Mouse (Mus musculus): ENCODE data around the gene Gm10563.
"Not testable (repeated sequence)": the region's sequence is repeated elsewhere in the genome, so short reads cannot be mapped to it uniquely, and the experiment has no call there.

Gm10563 gene

DNA sequence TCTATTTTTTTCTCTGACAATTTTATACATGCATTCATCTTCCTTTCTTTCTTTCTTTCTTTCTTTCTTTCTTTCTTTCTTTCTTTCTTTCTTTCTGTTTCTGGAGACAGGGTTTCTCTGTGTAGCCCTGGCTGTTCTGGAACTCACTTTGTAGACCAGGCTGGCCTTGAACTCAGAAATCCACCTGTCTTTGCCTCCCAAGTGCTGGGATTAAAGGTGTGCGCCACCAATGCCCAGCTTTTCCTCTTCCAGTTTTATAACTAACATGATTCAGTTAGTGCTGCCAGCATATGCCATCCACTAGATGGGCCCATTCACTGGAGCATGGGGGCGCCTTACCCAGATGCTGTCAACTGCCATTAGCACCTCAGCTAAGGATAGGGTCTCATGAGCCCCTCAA, at the start of gene Gm10563:
Gm10563 (minus strand) TSS at position 101 of the 400 bp plus-strand sequence.
- not testable (repeated sequence) for DNase-seq

DNA sequence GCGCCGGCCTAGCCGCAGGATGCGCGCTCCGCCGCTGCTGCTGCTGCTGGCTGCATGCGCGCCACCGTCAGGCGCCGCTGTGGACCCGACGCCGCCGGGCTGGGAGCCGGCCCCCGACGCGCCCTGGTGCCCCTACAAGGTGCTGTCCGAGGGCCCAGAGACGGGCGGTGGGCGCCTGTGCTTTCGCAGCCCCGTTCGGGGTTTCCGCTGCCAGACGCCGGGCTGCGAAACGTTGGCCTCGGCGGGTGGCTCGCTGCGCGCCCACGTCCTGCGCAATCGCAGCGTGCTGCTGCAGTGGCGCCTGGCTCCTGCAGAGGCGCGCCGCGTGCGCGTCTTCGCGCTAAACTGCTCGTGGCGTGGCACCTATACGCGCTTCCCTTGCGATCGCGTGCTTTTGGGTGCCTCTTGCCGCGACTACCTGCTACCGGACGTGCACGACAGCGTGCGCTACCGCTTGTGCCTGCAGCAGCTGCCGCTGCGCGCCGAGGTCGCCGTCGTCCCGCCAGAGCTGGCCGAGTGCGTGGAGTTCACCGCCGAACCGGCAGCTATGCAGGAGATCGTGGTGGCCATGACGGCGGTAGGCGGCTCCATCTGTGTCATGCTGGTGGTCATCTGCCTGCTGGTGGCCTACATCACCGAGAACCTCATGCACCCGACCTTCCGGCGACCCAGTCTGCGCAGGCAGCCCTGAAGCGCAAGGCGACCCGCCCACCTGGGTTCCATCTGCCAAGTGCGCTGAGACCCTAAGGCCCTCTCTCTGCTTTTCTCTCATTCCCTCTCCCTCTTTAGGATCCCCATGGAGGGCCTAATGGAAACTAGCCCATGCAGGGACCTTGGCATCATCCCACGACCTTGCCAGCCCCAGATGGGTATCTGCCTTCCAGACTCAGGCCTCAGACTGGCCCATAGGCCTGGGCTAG, 49.5 kb upstream of the Gm10563 start:
- peak; percentile 85 for DNase-seq

DNA sequence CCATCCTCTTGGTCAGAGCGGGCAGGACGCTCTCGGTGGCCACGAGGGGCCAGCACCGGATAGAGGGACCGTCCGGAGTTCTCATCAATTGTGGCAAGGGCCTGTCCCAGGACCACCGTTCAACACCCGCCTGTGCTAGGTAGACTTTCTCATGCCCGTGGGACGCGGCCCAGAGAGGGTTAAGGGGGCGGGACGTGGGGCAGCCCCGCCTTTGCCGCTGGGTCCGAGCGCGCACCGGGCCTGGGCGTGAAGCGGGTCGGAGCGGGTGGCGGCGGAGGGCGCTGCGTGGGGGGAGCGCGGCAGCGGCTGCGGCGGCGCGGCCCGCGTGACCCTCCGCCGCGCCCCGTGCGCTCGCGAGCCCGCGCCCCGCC, 48.9 kb upstream of the Gm10563 start, which contains the start of gene Fndc10:
Fndc10 (plus strand) TSS at position 232 of the 371 bp plus-strand sequence.
- peak; percentile 77 for DNase-seq

DNA sequence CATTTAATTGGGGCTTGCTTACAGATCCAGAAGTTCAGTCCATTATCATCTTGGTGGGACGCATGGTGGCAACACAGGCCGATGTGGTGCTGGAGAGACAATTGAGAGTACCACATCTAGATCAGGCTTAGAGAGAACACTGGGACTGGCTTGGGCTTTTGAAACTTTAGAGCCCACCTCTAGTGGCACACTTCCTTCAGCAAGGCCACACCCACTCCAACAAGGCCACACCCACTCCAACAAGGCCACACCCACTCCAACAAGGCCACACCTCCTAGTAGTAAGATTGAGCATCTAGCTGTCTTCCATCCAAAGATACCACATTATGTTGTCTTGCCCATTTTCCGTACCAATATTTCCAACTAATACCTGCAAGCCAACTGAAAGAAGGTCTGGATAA, 47.2 kb upstream of the Gm10563 start:
- DNase-seq = no peak

DNA sequence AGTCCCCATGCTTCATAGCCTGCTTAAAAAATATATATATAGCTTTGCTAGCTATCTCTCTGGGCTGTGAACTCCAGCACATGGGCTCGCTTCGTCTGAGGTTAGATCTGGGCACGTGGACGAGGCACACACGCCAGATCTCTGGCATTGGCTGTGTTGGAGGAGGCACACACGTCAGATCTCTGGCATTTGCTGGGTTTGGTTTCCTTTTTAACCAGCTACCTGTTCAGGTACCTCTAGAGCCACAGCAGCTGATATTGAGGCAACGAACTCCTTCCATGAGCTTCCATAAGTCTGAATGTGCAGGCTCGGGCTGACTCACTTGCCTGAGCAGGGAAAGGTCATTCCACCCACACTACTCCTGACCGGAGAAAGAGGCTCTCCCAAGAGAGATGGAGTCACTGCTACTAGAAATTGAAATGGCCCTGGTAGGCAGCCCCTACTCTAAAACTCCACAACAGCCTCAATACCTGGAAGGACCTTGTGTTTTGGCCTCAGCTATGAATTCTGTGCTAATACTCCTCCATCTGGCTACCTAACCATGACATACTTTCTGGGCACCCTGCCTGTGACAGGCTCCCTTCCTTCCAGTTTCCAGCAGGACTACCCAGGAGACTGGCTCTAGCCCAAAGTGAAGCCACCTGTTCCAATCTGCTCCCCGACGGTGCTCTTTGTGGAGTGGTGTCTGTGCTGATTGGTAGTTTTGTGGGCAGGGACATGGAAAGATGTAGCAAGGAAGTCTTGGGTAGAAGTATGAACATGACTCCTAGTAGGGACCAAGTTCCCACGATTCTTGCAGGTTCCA, 45.6 kb upstream of the Gm10563 start:
- no peak for DNase-seq

DNA sequence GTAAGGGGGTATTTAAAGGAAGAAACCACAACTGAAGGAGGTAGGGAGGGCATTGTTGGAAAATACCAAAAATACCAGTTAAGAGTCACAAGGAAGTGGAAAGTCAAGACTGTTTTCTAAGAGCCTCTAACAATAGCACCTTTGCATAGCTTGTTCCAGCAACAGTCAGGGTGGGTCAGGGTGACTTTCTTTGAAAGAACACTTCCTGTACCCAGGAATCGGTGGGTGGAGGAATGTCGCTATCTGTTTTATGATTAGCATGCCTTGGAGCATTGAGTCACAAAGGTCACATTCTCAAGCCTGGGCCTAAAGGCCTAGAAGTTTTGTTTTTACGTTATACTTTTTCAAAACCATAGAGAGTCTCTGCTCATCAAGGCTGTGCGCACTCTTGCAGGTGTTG, 42.6 kb upstream of the Gm10563 start:
- DNase-seq = not testable (repeated sequence)

DNA sequence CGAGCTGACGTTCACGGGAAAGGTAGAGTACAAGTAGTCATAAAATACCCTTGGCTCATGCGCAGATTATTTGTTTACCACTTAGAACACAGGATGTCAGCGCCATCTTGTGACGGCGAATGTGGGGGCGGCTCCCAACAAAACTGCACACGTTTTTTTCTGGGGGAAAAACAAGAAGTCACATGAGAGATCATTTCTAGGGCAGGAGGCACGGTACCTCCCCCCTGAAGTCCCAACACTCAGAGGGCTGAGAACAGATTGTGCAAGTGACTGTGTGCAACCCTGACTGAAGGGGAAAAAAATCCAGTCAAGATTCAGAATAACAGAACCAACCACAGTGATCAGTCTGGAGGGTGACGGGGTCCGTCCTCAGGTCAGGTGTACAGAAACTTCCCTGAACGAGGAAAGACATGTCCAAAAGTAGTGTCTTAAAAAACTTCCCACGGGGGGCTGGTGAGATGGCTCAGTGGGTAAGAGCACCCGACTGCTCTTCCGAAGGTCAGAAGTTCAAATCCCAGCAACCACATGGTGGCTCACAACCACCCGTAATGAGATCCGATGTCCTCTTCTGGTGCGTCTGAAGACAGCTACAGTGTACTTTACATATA, 38.6 kb upstream of the Gm10563 start:
- not testable (repeated sequence) for DNase-seq

DNA sequence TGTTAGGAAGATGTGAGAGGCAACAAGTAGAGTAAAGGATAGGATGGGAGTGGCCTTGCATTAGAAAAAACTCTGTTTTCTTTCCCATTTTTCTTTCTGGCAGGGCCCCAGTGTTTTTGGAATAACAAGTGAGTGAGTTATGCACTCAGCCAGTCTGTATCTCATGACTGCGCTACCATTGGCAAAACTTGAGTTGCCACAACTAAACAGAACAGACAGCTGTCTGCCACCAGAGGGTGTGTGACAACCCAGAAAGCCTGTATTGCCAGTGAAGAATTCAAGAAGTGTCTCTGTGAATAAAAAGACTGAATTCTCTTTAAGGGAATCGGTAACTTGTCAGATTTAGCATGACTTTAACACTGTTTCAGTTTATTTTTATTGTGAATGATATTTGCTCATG, 30.8 kb upstream of the Gm10563 start:
- DNase-seq = peak; percentile 29

DNA sequence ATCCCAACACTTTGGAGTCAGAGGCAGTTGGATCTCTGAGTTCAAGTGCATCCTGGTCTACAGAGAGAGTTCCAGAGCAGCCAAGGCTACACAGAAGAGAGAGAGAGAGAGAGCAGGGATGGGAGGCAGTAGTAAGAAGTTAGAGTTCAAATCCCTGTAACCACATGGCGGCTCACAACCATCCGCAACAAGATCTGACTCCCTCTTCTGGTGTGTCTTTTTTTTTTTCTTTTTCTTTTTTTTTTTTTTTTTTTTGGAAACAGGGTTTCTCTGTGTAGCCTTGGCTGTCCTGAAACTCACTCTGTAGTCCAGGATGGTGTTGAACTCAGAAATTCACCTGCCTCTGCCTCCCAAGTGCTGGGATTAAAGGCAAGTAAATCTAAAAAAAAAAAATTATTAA, 26.9 kb upstream of the Gm10563 start:
- no peak for DNase-seq

DNA sequence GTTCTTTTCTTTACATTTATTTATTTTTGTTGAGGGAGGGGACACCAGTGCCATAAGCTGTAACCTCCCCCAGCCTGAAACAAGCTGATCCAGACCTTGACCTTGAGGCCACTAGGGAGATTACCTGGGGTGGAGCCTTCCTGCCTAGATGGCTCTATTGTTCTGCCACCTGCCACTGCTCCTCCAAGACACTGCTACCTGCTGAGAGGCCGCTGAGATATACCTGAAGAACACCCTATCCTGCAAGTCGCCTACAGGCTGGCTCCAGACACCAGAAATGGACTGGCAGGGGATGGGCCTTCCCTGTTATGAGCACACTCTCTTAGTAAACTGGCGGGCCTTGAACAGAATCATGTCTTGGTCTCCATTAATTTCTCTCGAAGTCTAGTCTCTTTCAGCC, 25.0 kb upstream of the Gm10563 start:
- not testable (repeated sequence) for DNase-seq

DNA sequence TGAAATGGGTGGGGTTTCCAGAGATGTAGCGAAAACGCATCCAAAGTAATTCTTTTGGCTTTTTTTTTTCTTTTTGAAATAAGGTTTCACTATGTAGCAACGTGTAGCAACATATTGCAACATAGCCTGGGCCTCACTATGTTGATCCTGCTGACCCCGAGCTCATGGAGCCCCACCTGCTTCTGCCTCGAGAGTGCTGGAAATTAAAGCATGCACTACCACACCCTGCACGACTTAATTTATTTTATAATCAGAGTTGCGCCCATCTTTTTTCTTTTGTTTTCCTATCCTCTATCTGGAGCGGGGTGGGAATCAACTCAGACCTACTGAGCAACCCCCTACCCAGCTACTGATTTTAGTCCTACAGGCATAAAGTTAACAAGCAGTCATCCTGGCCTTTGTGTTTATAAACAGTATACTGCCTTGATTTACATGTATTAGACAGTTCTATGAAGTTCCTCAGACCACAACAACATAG, 24.4 kb upstream of the Gm10563 start:
- no peak for DNase-seq

DNA sequence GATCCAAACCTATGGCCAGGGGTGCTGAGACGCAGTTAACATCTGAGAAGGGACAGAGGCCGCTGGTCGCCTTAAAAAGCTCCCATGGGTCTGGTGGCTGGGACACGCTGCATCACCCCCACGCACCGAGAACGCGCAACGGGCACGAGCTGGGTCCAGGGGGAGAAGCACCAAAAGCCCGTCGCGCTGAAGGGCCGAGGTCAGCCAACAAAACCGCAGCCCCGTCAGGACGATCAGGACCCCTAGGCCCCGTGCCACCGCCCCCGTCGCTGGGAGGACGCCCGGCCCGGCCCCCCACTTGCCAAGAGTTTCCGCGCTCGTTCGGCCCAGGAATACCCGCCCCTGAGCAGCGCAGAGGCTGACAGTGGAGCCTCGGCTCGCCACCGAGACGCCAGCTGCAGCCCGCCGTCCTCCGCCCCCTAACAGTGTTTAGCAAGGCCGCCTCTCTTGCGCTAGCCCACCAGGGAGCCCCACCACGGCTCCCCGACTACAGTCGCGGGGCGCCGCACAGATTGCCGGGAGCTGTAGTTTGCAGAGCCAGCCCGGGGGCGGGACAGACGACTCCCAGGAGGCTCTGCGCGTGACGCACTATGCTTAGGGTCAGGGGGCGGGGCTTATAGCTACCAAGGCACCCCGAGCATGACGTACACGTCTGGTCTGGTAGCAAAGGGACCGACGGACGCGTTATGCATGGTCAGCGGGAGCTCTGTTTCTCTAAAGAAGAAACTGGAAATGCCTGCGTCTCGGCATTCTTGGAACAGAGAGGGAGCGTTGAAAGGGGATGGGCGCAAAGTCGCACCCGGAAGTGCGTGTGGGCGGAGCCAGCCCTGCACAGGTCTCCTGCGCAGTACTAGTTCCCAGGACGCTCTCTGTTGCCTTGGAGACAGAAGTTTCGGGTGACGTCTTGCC, 23.7 kb upstream of the Gm10563 start, which contains the start of gene Mib2:
Mib2 (minus strand) TSS at position 510 of the 909 bp plus-strand sequence.
- peak; percentile 98 for DNase-seq

DNA sequence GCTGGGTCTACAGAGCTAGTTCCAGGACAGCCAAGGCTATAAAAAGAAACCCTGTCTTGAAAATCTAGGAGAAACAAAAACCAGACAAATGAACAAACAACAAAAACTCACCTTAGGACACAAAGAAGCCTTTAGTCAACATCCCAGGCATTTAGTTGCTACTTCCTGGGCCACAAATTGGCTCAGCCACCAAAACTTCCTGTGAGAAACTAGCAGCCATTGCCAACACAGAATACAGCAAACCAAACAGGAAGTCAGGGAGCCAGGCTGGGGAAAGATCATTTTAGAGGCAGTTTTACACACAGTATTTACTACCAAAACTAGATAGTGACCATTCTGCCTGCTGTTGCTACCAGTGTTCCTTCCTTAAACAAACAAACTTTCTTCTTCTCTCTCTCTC, 21.7 kb upstream of the Gm10563 start:
- DNase-seq = no peak

DNA sequence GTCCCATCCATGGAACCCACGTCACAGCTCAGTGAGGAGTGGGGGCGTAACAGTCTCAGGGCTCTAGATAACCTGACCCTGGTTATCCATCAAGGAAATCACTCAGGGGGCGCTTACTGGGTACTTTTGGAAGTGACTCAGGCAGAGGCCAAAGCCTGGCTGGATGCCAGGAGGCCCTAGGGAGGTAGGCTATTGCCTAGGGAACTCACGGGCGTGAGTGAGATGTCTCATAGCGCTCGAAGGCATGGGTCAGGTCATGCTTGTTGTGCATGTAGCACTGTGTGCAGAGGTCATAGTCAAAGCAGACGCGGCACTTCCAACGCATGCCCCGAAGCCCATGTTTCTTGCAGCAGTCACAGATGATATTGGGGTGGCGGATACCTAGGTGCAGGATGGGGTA, 15.4 kb upstream of the Gm10563 start:
- no peak for DNase-seq

DNA sequence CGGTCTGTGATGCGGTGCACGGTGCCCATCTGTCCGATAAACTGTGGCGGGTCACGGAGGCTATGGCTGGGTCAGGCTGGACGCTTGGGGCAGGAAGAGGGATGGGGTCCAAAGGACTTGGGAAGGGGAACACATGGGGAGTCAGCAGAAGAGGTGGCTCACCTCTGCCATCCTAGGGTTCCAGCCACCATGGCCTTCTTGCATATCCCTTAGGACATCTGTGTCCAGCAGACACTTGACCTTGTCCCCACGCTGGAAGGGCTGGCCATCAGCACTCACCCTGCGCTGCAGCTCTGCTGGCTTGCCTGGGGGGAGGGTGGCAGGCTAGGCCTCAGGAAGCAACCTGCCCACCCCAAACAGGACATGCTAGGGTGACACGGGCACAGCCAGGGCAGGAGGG, 13.8 kb upstream of the Gm10563 start:
- no peak for DNase-seq

DNA sequence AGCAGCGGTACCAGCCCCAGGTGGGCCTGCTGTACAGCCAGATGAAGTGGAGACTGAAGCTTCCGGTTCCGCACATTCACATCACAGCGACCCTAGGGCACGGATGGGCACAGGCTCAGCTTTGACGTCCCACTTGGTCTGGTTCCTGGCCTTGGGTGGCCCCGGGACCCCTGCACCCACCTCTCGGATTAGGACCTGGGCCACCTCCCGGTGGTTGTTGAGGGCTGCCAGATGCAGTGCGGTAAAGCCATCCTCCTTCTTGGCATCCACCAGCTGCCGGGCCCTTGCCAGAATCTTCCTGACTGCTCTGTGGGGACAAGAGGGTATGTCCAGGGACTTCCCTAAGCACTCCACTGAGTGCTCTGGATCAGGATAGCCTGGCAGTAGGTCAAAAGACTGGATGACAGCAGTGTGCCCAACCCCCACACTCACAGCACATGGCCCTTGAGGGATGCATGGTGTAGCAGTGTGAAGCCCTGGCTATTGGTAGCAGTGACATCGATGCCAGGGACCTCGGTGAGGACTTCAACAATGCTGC, 11.1 kb upstream of the Gm10563 start:
- DNase-seq = no peak

DNA sequence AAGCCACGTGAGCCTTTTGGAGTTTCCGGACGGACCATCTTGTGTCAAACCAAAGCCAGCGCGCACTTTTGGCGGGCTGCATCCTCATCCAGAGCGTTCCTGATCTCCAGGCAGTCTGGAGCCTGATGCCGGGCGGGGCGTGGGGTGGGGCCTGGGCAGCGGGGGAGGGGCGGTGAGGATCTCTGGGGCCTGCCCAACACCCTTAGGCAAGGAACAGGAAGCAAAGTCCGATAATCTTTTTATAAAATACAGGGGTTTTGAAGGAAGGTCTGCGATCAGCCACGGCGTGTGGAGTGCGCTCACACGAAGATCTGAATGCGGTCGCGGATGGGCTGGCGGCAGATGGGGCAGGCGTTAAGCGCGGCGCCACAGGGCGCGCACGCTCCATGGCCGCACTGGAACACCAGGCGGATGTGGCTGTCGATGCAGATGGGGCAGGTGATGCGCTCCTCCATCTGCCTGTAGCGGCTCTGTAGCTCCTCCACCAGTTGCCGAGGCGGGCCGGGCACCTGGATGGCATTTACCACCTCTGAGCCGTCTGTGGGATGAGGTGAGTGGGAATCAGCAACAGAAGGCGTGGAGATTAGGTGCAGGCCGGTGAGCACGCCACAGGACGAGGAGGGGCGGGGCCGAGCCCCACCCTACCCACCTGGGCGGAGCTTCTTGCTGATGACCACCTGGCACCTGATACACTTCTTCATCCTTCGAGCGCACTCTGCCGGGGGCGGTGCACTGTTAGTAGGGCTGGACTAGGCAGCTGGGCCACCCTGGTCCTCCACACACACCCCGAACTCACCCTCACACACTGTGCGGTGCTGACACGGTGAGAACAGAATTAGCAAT, 9.5 kb upstream of the Gm10563 start:
- DNase-seq = peak; percentile 67

DNA sequence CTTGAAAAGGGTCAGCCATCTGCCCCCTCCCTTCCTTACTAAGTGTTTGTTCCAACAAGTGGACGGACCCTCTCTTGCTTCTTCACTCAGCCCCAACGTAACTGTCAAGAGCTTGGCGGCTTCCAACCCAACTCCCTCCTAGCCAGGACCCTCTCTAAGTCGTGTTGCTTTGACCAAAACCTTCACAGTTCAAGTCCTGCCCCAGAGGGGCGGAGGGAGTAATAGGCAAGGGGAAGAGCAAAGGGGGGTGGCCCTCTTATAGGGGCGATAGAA, 8.9 kb upstream of the Gm10563 start:
- DNase-seq = no peak

DNA sequence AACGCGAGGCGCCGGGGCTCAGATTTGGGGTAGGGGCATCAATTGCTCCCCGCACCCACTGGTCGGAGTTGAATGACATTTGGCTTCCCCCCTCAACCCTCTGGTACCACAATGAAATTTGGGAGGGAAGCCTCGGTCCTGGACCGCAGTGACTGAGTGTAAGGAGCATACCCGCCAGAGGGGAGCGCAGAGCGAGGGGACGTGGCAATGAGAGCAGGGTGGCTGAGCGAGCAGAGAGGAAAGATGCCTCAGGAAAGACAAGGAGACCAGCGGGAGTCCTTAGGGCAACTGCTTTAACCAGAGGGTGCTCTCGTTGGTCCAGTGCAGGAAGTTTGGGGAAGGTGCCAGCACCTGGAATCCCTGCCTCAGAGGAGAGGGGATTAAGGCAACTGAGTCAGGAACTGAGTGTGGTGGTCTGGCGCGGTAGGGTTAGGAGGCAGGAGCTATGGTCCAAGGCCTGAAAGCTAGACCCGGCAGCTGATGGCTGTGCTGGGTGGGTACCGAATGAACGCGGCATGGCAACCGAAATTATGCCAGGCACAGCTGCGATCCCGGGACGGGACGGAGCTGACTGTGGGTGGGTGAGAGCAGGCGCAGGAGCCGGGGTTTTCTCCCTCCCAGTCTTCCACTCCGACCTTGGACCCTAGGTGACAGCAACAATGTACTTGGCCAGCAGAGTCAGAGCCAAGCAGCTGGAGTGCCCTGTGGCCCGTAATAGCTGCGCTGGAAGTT, 8.4 kb upstream of the Gm10563 start:
- DNase-seq = peak; percentile 52

DNA sequence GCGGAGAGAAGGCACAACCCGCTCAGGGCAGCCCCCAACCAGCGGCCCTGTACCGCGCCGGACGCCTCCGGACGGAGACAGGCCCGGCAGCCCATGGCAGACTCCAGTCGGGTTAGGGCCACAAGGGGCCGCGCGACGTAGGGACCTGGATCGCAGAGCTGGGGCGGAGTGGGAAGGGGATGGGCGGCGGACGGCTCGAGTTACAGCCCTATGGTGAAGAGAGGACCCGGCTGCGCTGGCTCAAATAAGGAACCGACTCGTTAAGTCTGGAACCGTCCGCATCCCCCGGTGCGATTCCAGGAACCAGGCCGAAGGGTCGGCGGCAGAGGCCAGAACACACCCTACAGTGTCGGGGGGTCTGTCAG, 7.9 kb upstream of the Gm10563 start, which contains the start of gene Mmp23:
Mmp23 (minus strand) TSS at position 299 of the 365 bp plus-strand sequence.
- DNase-seq = peak; percentile 52
